Comparison of ENCODE assay signal across 9 mouse cellular contexts in genomic region chr19:44146568-44146879, GRCm38 (mm10). TPM values are rescaled to one million over a fixed set of nuclear protein-coding genes. Genes with fewer than 3 reads are reported as not detected.
A peak's percentile ranks its signal among the peaks of the same experiment; 100 is the strongest.
DNase-seq lines count a peak whose midpoint lies in the region; ATAC-seq and TF ChIP-seq lines count a peak whose summit lies in the region.
"Had no signal": no experiment of that assay in that cellular context is flagged by ENCODE, and none has a peak within 500 bp of the region (broad histone marks: within the 10 kb centered on the region; RNA-seq: fewer than 3 reads in every experiment).

No protein-coding gene starts in this region.

- ATAC-seq in embryonic facial prominence, embryonic 13.5 days (ENCODE audit: insufficient number of reproducible peaks, insufficient read depth, low FRiP score, low TSS enrichment, low read depth), result no peak
- ATAC-seq in intestine, embryonic 15.5 days, result no peak
- peak; percentile 21; the same call in 1 of the 2 replicates for ATAC-seq in neural tube, embryonic 12.5 days (ENCODE audit: low FRiP score, low read depth)

- peak overlapping the region; percentile 82 for H3K4me2 ChIP-seq in embryonic facial prominence, embryonic 13.5 days
- H3K4me2 ChIP-seq in intestine, embryonic 15.5 days (replicated peaks), result peak overlapping the region; percentile 83
- peak overlapping the region; percentile 77 for H3K4me2 ChIP-seq in neural tube, embryonic 12.5 days (replicated peaks)

- H3K79me2 ChIP-seq in liver, adult 2 months (ENCODE audit: control insufficient read depth, insufficient read depth, low read length), result no peaks in the 10 kb centered on the region

- WGBS in liver, adult 2 months, result 35% methylated on average over 9 of the region's 9 CpGs
- 65% methylated on average over 9 of the region's 9 CpGs for WGBS in embryonic facial prominence, embryonic 13.5 days
- WGBS in intestine, embryonic 15.5 days, result 55% methylated on average over 9 of the region's 9 CpGs
- WGBS in neural tube, embryonic 12.5 days, result 65% methylated on average over 9 of the region's 9 CpGs

- peak overlapping the region; percentile 79 for H3K4me3 ChIP-seq in liver, adult 2 months (ENCODE audit: insufficient read depth, low read depth, low read length)
- peak overlapping the region; percentile 76 for H3K4me3 ChIP-seq in embryonic facial prominence, embryonic 13.5 days
- peak overlapping the region; percentile 76 for H3K4me3 ChIP-seq in intestine, embryonic 15.5 days (replicated peaks)
- peak overlapping the region; percentile 71 for H3K4me3 ChIP-seq in neural tube, embryonic 12.5 days

- DNase-seq in liver, adult 2 months (ENCODE audit: extremely low read depth, low read depth, low spot score), result no peak
- no peak for DNase-seq in liver
- DNase-seq in adrenal gland, postnatal 25 days, result no peak
- DNase-seq in left cerebral cortex, adult 11 months (ENCODE audit: low spot score), result no peak
- no peak for DNase-seq in spleen, adult 12 weeks (ENCODE audit: low spot score)

- peak overlapping the region; percentile 23; the same call in 1 of the 2 replicates for H3K9ac ChIP-seq in liver, adult 2 months (ENCODE audit: low read depth, low read length)
- H3K9ac ChIP-seq in embryonic facial prominence, embryonic 13.5 days, result peak overlapping the region; percentile 83; the same call in 1 of the 2 replicates
- H3K9ac ChIP-seq in intestine, embryonic 15.5 days, result peak overlapping the region; percentile 76
- H3K9ac ChIP-seq in neural tube, embryonic 12.5 days, result peak overlapping the region; percentile 73

- no peaks in the 10 kb centered on the region for H3K27me3 ChIP-seq in liver, adult 2 months (ENCODE audit: control insufficient read depth, insufficient read depth, low read length)
- peaks cover 9% of the 10 kb centered on the region; the same call in 1 of the 2 replicates for H3K27me3 ChIP-seq in embryonic facial prominence, embryonic 13.5 days
- no peaks in the 10 kb centered on the region for H3K27me3 ChIP-seq in intestine, embryonic 15.5 days (replicated peaks)
- H3K27me3 ChIP-seq in neural tube, embryonic 12.5 days (replicated peaks), result no peaks in the 10 kb centered on the region

- peaks cover 16% of the 10 kb centered on the region for H3K36me3 ChIP-seq in liver, adult 2 months (ENCODE audit: control insufficient read depth, insufficient read depth, low read length)
- peaks cover 28% of the 10 kb centered on the region for H3K36me3 ChIP-seq in embryonic facial prominence, embryonic 13.5 days
- H3K36me3 ChIP-seq in intestine, embryonic 15.5 days, result peaks cover 14% of the 10 kb centered on the region
- peaks cover 26% of the 10 kb centered on the region for H3K36me3 ChIP-seq in neural tube, embryonic 12.5 days

- TF ChIP-seq POLR2A in liver, adult 2 months (IDR thresholded peaks at IDR 0.05; ENCODE audit: extremely low read depth, insufficient read depth, low read length), result no peak

- peak overlapping the region; percentile 70 for H3K27ac ChIP-seq in liver, adult 2 months (replicated peaks; ENCODE audit: insufficient read depth, low read depth, low read length)
- H3K27ac ChIP-seq in embryonic facial prominence, embryonic 13.5 days, result no peak overlapping the region
- no peak overlapping the region for H3K27ac ChIP-seq in intestine, embryonic 15.5 days
- no peak overlapping the region for H3K27ac ChIP-seq in neural tube, embryonic 12.5 days

- 0 out of 2 replicates have a peak, but pooled peaks cover 2% of the 10 kb centered on the region for H3K4me1 ChIP-seq in liver, adult 2 months (ENCODE audit: control insufficient read depth, insufficient read depth, low read length)
- H3K4me1 ChIP-seq in embryonic facial prominence, embryonic 13.5 days, result peaks cover 11% of the 10 kb centered on the region
- H3K4me1 ChIP-seq in intestine, embryonic 15.5 days (replicated peaks), result peaks cover 7% of the 10 kb centered on the region; the same call in 1 of the 2 replicates
- peaks cover 8% of the 10 kb centered on the region for H3K4me1 ChIP-seq in neural tube, embryonic 12.5 days

- no peak for TF ChIP-seq CTCF in liver, adult 2 months (IDR thresholded peaks at IDR 0.05; ENCODE audit: low read depth, low read length)

- H3K9me3 ChIP-seq in embryonic facial prominence, embryonic 13.5 days, result no peaks in the 10 kb centered on the region
- no peaks in the 10 kb centered on the region for H3K9me3 ChIP-seq in intestine, embryonic 15.5 days
- H3K9me3 ChIP-seq in neural tube, embryonic 12.5 days, result no peaks in the 10 kb centered on the region

RNA-seq across cellular contexts. Expression of gene Bloc1s2, which starts 0.3 kb away (rescaled TPM):
- 16.6 and 17.9 TPM in 2 replicates for total RNA-seq in liver, adult 2 months (2014; rRNA removed)
- polyA plus RNA-seq in liver, adult 2 months (2012; rRNA removed), result 25.4 and 26.2 TPM in 2 replicates
- polyA plus RNA-seq in embryonic facial prominence, embryonic 13.5 days (2015; fragmentation: Nextera tagmentation; extraction: Ambion mirVana), result 93.7 and 98.7 TPM in 2 replicates
- polyA plus RNA-seq in intestine, embryonic 15.5 days (2015; fragmentation: Nextera tagmentation; extraction: Ambion mirVana), result 87.8 and 91.9 TPM in 2 replicates
- 136 and 138 TPM in 2 replicates for polyA plus RNA-seq in neural tube, embryonic 12.5 days (2016; fragmentation: Nextera tagmentation; extraction: Ambion mirVana)
- 24.7 and 36.9 TPM in 2 replicates for total RNA-seq in adrenal gland, postnatal 25 days (2021)

RNA-seq across cellular contexts. Expression of gene Cwf19l1, which starts 10.8 kb away (rescaled TPM):
- total RNA-seq in liver, adult 2 months (2014; rRNA removed), result 12.4 and 14.1 TPM in 2 replicates
- polyA plus RNA-seq in liver, adult 2 months (2012; rRNA removed), result 10.8 and 12.0 TPM in 2 replicates
- polyA plus RNA-seq in embryonic facial prominence, embryonic 13.5 days (2015; fragmentation: Nextera tagmentation; extraction: Ambion mirVana), result 34.1 and 43.6 TPM in 2 replicates
- polyA plus RNA-seq in intestine, embryonic 15.5 days (2015; fragmentation: Nextera tagmentation; extraction: Ambion mirVana), result 28.9 and 32.7 TPM in 2 replicates
- 33.8 and 35.8 TPM in 2 replicates for polyA plus RNA-seq in neural tube, embryonic 12.5 days (2016; fragmentation: Nextera tagmentation; extraction: Ambion mirVana)
- total RNA-seq in adrenal gland, postnatal 25 days (2021), result 25.7 and 37.0 TPM in 2 replicates

RNA-seq across cellular contexts. Expression of gene Chuk, which starts 39.2 kb away (rescaled TPM):
- total RNA-seq in liver, adult 2 months (2014; rRNA removed), result 104 and 129 TPM in 2 replicates
- 28.7 and 34.7 TPM in 2 replicates for polyA plus RNA-seq in liver, adult 2 months (2012; rRNA removed)
- polyA plus RNA-seq in embryonic facial prominence, embryonic 13.5 days (2015; fragmentation: Nextera tagmentation; extraction: Ambion mirVana), result 49.9 and 54.3 TPM in 2 replicates
- polyA plus RNA-seq in intestine, embryonic 15.5 days (2015; fragmentation: Nextera tagmentation; extraction: Ambion mirVana), result 38.8 and 40.2 TPM in 2 replicates
- polyA plus RNA-seq in neural tube, embryonic 12.5 days (2016; fragmentation: Nextera tagmentation; extraction: Ambion mirVana), result 60.8 and 69.1 TPM in 2 replicates
- 74.6 and 84.0 TPM in 2 replicates for total RNA-seq in adrenal gland, postnatal 25 days (2021)

RNA-seq across cellular contexts. Expression of gene Pkd2l1, which starts 45.7 kb away (rescaled TPM):
- total RNA-seq in liver, adult 2 months (2014; rRNA removed), result not detected in 2 replicates
- polyA plus RNA-seq in liver, adult 2 months (2012; rRNA removed), result not detected in 2 replicates
- polyA plus RNA-seq in embryonic facial prominence, embryonic 13.5 days (2015; fragmentation: Nextera tagmentation; extraction: Ambion mirVana), result not detected in 2 replicates
- not detected in 2 replicates for polyA plus RNA-seq in intestine, embryonic 15.5 days (2015; fragmentation: Nextera tagmentation; extraction: Ambion mirVana)
- polyA plus RNA-seq in neural tube, embryonic 12.5 days (2016; fragmentation: Nextera tagmentation; extraction: Ambion mirVana), result 1.8 and 1.9 TPM in 2 replicates
- not detected in 2 replicates for total RNA-seq in adrenal gland, postnatal 25 days (2021)
- total RNA-seq: adrenal gland, postnatal 36 days had no signal

RNA-seq across cellular contexts. Expression of gene Scd3, which starts 56.5 kb away (rescaled TPM):
- 0.20 TPM in 1 of 2 replicates, not detected in the other for total RNA-seq in liver, adult 2 months (2014; rRNA removed)
- 0.02 TPM in 1 of 2 replicates, not detected in the other for polyA plus RNA-seq in liver, adult 2 months (2012; rRNA removed)
- 0.22 TPM in 1 of 2 replicates, not detected in the other for polyA plus RNA-seq in embryonic facial prominence, embryonic 13.5 days (2015; fragmentation: Nextera tagmentation; extraction: Ambion mirVana)
- polyA plus RNA-seq in intestine, embryonic 15.5 days (2015; fragmentation: Nextera tagmentation; extraction: Ambion mirVana), result 0.15 and 0.54 TPM in 2 replicates
- 1.3 and 1.6 TPM in 2 replicates for polyA plus RNA-seq in neural tube, embryonic 12.5 days (2016; fragmentation: Nextera tagmentation; extraction: Ambion mirVana)
- not detected in 2 replicates for total RNA-seq in adrenal gland, postnatal 25 days (2021)

Comparison
In these comparisons a context has a peak if more than half of its experiments do, and no peak if none do; other contexts are left out.
1. H3K9ac ChIP-seq: peak in every context shown above with its lines; median percentile 83 in embryonic facial prominence, embryonic 13.5 days; 76 in intestine, embryonic 15.5 days; 73 in neural tube, embryonic 12.5 days; 23 in liver, adult 2 months.